Mouse (Mus musculus): ENCODE results near the gene Pbxip1. TPM values are rescaled to one million over a fixed set of nuclear protein-coding genes. Genes with fewer than 3 reads are reported as not detected.

Gene Pbxip1
- 126 to 144 TPM (median 138 TPM) in 4 replicates for total RNA-seq (2023; ENCODE audit: inconsistent age)

GRCm38 (mm10) chr3:89436176-89437113 is at the start of gene Pbxip1:
Pbxip1 (plus strand) TSS chr3:89436706.

GRCm38 (mm10) chr3:89394006-89394893 is 42.3 kb upstream of the Pbxip1 start, which contains the start of gene Zbtb7b:
Zbtb7b (minus strand) TSS chr3:89394776.

GRCm38 (mm10) chr3:89402693-89403092 is 33.8 kb upstream of the Pbxip1 start, which contains the start of gene Lenep:
Lenep (minus strand) TSS chr3:89402793.

GRCm38 (mm10) chr3:89411490-89412393 is 24.8 kb upstream of the Pbxip1 start, which contains the start of gene Flad1:
Flad1 (minus strand) TSS chr3:89411870.

GRCm38 (mm10) chr3:89418170-89418860 is 18.2 kb upstream of the Pbxip1 start, which contains the start of the genes Cks1b and Shc1:
Cks1b (minus strand) TSS chr3:89418383.
Shc1 (plus strand) TSS chr3:89418443.

GRCm38 (mm10) chr3:89430171-89431159 is 6.0 kb upstream of the Pbxip1 start, which contains the start of gene Pygo2:
Pygo2 (plus strand) TSS chr3:89430214.

GRCm38 (mm10) chr3:89454401-89455177 is 18.1 kb downstream of the Pbxip1 start, which contains the start of gene Pmvk:
Pmvk (plus strand) TSS chr3:89454541.

Other genes starting within 250 kb of the Pbxip1 start
- 87.6 to 95.2 TPM (median 90.4 TPM) in 4 replicates for gene Gba, start 233.8 kb upstream of the Pbxip1 start, total RNA-seq (2023; ENCODE audit: inconsistent age)
- gene Thbs3, start 221.5 kb upstream of the Pbxip1 start, total RNA-seq (2023; ENCODE audit: inconsistent age): 7.6 to 14.7 TPM (median 8.8 TPM) in 4 replicates
- gene Mtx1, start 209.6 kb upstream of the Pbxip1 start, total RNA-seq (2023; ENCODE audit: inconsistent age): 208 to 228 TPM (median 213 TPM) in 4 replicates
- gene Muc1, start 207.6 kb upstream of the Pbxip1 start, total RNA-seq (2023; ENCODE audit: inconsistent age): 0.80 to 2.1 TPM (median 1.1 TPM) in 4 replicates
- gene Krtcap2, start 190.7 kb upstream of the Pbxip1 start, total RNA-seq (2023; ENCODE audit: inconsistent age): 92.4 to 106 TPM (median 94.3 TPM) in 4 replicates
- 2.8 to 4.4 TPM (median 3.4 TPM) in 4 replicates for gene Trim46, start 190.4 kb upstream of the Pbxip1 start, total RNA-seq (2023; ENCODE audit: inconsistent age)
- gene Dpm3, start 177.3 kb upstream of the Pbxip1 start, total RNA-seq (2023; ENCODE audit: inconsistent age): 63.2 to 86.3 TPM (median 79.6 TPM) in 4 replicates
- 136 to 155 TPM (median 153 TPM) in 4 replicates for gene Slc50a1, start 166.1 kb upstream of the Pbxip1 start, total RNA-seq (2023; ENCODE audit: inconsistent age)
- 0.48 to 1.5 TPM (median 0.78 TPM) in 4 replicates for gene Efna1, start 155.6 kb upstream of the Pbxip1 start, total RNA-seq (2023; ENCODE audit: inconsistent age)
- not detected in 4 replicates for gene Efna3, start 113.7 kb upstream of the Pbxip1 start, total RNA-seq (2023; ENCODE audit: inconsistent age)
- gene Efna4, start 98.7 kb upstream of the Pbxip1 start, total RNA-seq (2023; ENCODE audit: inconsistent age): not detected in 4 replicates
- gene Adam15, start 86.7 kb upstream of the Pbxip1 start, total RNA-seq (2023; ENCODE audit: inconsistent age): 4.5 to 7.9 TPM (median 5.5 TPM) in 4 replicates
- not detected in 4 replicates for gene Dcst2, start 74.7 kb upstream of the Pbxip1 start, total RNA-seq (2023; ENCODE audit: inconsistent age)
- gene Dcst1, start 71.5 kb upstream of the Pbxip1 start, total RNA-seq (2023; ENCODE audit: inconsistent age): not detected in 4 replicates
- 50.9 to 68.8 TPM (median 61.8 TPM) in 4 replicates for gene Zbtb7b, start 41.9 kb upstream of the Pbxip1 start, total RNA-seq (2023; ENCODE audit: inconsistent age)
- 1.3 TPM in 1 of 4 replicates, not detected in the others for gene Lenep, start 33.9 kb upstream of the Pbxip1 start, total RNA-seq (2023; ENCODE audit: inconsistent age)
- 40.2 to 51.7 TPM (median 45.4 TPM) in 4 replicates for gene Flad1, start 24.8 kb upstream of the Pbxip1 start, total RNA-seq (2023; ENCODE audit: inconsistent age)
- gene Cks1b, start 18.3 kb upstream of the Pbxip1 start, total RNA-seq (2023; ENCODE audit: inconsistent age): 2.9 to 5.9 TPM (median 4.7 TPM) in 4 replicates
- 86.4 to 99.2 TPM (median 94.7 TPM) in 4 replicates for gene Shc1, start 18.3 kb upstream of the Pbxip1 start, total RNA-seq (2023; ENCODE audit: inconsistent age)
- gene Pygo2, start 6.5 kb upstream of the Pbxip1 start, total RNA-seq (2023; ENCODE audit: inconsistent age): 34.3 to 43.6 TPM (median 35.5 TPM) in 4 replicates
- gene Pmvk, start 17.8 kb downstream of the Pbxip1 start, total RNA-seq (2023; ENCODE audit: inconsistent age): 15.8 to 18.6 TPM (median 16.8 TPM) in 4 replicates
- not detected in 4 replicates for gene Kcnn3, start 83.5 kb downstream of the Pbxip1 start, total RNA-seq (2023; ENCODE audit: inconsistent age)